Mouse (Mus musculus) stomach, embryonic 16.5 days (tissue): ENCODE measurements around the gene 9930104L06Rik. TPM values are rescaled to one million over a fixed set of nuclear protein-coding genes. Genes with fewer than 3 reads are reported as not detected.
"Not testable (repeated sequence)": the region's sequence is repeated elsewhere in the genome, so short reads cannot be mapped to it uniquely, and the experiment has no call there.

ENCODE experiments used
- ATAC-seq: fragments of 200-750 bp; cut with Nextera tagmentation; 2 replicates; pipeline ENCODE4 v1.8.0; 2017; ENCODE audit warnings: moderate number of reproducible peaks, moderate TSS enrichment; ENCODE audit not compliant: insufficient read depth, low FRiP score
- H3K27ac ChIP-seq: fragments of 300-500 bp; sonication (generic); 2 replicates; pipeline ENCODE4 v1.5.1; 2014; ENCODE audit warnings: low read length
- H3K27me3 ChIP-seq: fragments of 300-500 bp; sonication (generic); 2 replicates; pipeline ENCODE4 v1.6.1; 2014; ENCODE audit warnings: low read length, control low read depth, mixed read lengths; ENCODE audit not compliant: control insufficient read depth, insufficient read depth
- H3K36me3 ChIP-seq: fragments of 300-500 bp; sonication (generic); 2 replicates; pipeline ENCODE4 v1.6.1; 2014; ENCODE audit warnings: low read length; ENCODE audit not compliant: control insufficient read depth, insufficient read depth
- H3K4me1 ChIP-seq: fragments of 300-500 bp; sonication (generic); 2 replicates; pipeline ENCODE4 v1.6.1; 2014; ENCODE audit warnings: low read length, control low read depth, mixed read lengths; ENCODE audit not compliant: control insufficient read depth, insufficient read depth
- H3K4me2 ChIP-seq: fragments of 300-500 bp; sonication (generic); 2 replicates; pipeline ENCODE4 v1.6.1; 2014; ENCODE audit warnings: low read depth, low read length, mixed read lengths
- H3K4me3 ChIP-seq: fragments of 300-500 bp; sonication (generic); replicated peaks from 2 replicates; pipeline ENCODE4 v1.5.1; 2014; ENCODE audit warnings: mild to moderate bottlenecking, low read length
- H3K9ac ChIP-seq: fragments of 300-500 bp; sonication (generic); 2 replicates; pipeline ENCODE4 v1.6.1; 2014; ENCODE audit warnings: low read length
- H3K9me3 ChIP-seq: fragments of 300-500 bp; sonication (generic); replicated peaks from 2 replicates; pipeline ENCODE4 v1.6.1; 2016; ENCODE audit warnings: low read length, control low read depth; ENCODE audit not compliant: control insufficient read depth
- WGBS: fragments of 180-500 bp; shearing (Covaris S2); extraction: QIAGEN DNeasy Blood & Tissue Kit; methylation state at CpG from one replicate; pipeline ENCODE4 v1.1.7; 2014; 5-methylcytosine and 5-hydroxymethylcytosine counted together
- polyA plus RNA-seq: library from polyadenylated mRNA; unstranded; fragments of >200 nt; fragmentation: Nextera tagmentation; extraction: Ambion mirVana; gene quantifications from 2 replicates; pipeline ENCODE4 v1.2.1, GENCODE M21; 2015

Gene 9930104L06Rik
- polyA plus RNA-seq, 1 experiment from 2014 or later = 11.8 TPM

GRCm38 (mm10) chr4:124905971-124906822 lies 30.7 kb upstream of the 9930104L06Rik start:
- H3K27me3 ChIP-seq = no peaks in the 10 kb centered on the region; the same call in 1 of the 2 replicates
- WGBS = 7% methylated on average over 21 of the region's 21 CpGs
- no peak for ATAC-seq
- H3K9me3 ChIP-seq = no peaks in the 10 kb centered on the region
- no peaks in the 10 kb centered on the region for H3K36me3 ChIP-seq
- H3K4me1 ChIP-seq = 0 out of 2 replicates have a peak, but pooled peaks cover 3% of the 10 kb centered on the region
- H3K4me3 ChIP-seq = peak overlapping the region; percentile 28
- H3K9ac ChIP-seq = peak overlapping the region; percentile 26
- peak overlapping the region; percentile 47 for H3K4me2 ChIP-seq
- H3K27ac ChIP-seq = no peak overlapping the region

- H3K9me3 ChIP-seq = no peaks in the 10 kb centered on the region
- H3K27me3 ChIP-seq = no peaks in the 10 kb centered on the region
- H3K4me1 ChIP-seq = no peaks in the 10 kb centered on the region
- no peak overlapping the region for H3K4me2 ChIP-seq
- H3K27ac ChIP-seq = no peak overlapping the region
- peaks cover 13% of the 10 kb centered on the region; the same call in 1 of the 2 replicates for H3K36me3 ChIP-seq
- no peak for ATAC-seq
- no peak overlapping the region for H3K4me3 ChIP-seq
- H3K9ac ChIP-seq = no peak overlapping the region
- WGBS = 92% methylated on average over 5 of the region's 5 CpGs
These were observed 8.7 kb upstream of the 9930104L06Rik start for GRCm38 (mm10) chr4:124928102-124928501.

- H3K4me2 ChIP-seq, H3K27me3 ChIP-seq, H3K4me3 ChIP-seq, H3K36me3 ChIP-seq, H3K27ac ChIP-seq, ATAC-seq, H3K9me3 ChIP-seq, H3K9ac ChIP-seq: not testable (repeated sequence)
- WGBS = 89% methylated on average over 4 of the region's 4 CpGs
- H3K4me1 ChIP-seq = peaks cover 15% of the 10 kb centered on the region
These were observed 2.4 kb downstream of the 9930104L06Rik start, which contains the start of gene Cdca8 for GRCm38 (mm10) chr4:124939211-124939610. Cdca8 (minus strand) TSS chr4:124939311.

- no peak overlapping the region for H3K4me2 ChIP-seq
- H3K9ac ChIP-seq = no peak overlapping the region
- no peaks in the 10 kb centered on the region for H3K27me3 ChIP-seq
- ATAC-seq = no peak; the same call in 1 of the 2 replicates
- no peak overlapping the region for H3K27ac ChIP-seq
- no peaks in the 10 kb centered on the region for H3K9me3 ChIP-seq
- H3K4me3 ChIP-seq = no peak overlapping the region
- peaks cover 3% of the 10 kb centered on the region; the same call in 1 of the 2 replicates for H3K36me3 ChIP-seq
- 0 out of 2 replicates have a peak, but pooled peaks cover 1% of the 10 kb centered on the region for H3K4me1 ChIP-seq
- 3% methylated on average over 4 of the region's 4 CpGs for WGBS
These were observed 6.2 kb downstream of the 9930104L06Rik start for GRCm38 (mm10) chr4:124943022-124943421.

- Histone ChIP-seq H3K9ac (no peak overlapping the region), H3K4me2 (no peak overlapping the region), H3K4me3 (no peak overlapping the region), H3K9me3 (no peaks in the 10 kb centered on the region), H3K27ac (no peak overlapping the region), H3K27me3 (no peaks in the 10 kb centered on the region), H3K4me1 (no peaks in the 10 kb centered on the region), H3K36me3 (peaks cover 3% of the 10 kb centered on the region; the same call in 1 of the 2 replicates)
- ATAC-seq = no peak
- 85% methylated on average over 5 of the region's 5 CpGs for WGBS
These were observed 6.9 kb downstream of the 9930104L06Rik start for GRCm38 (mm10) chr4:124943781-124944180.

GRCm38 (mm10) chr4:124944961-124945360 lies 8.1 kb downstream of the 9930104L06Rik start:
- WGBS = 53% methylated on average over 2 of the region's 2 CpGs
- Histone ChIP-seq H3K9ac (no peak overlapping the region), H3K4me3 (no peak overlapping the region), H3K9me3 (no peaks in the 10 kb centered on the region), H3K4me1 (no peaks in the 10 kb centered on the region), H3K36me3 (peaks cover 3% of the 10 kb centered on the region; the same call in 1 of the 2 replicates), H3K4me2 (no peak overlapping the region), H3K27ac (no peak overlapping the region), H3K27me3 (no peaks in the 10 kb centered on the region)
- ATAC-seq = no peak

GRCm38 (mm10) chr4:124949488-124949887 lies 12.6 kb downstream of the 9930104L06Rik start:
- Histone ChIP-seq H3K9ac (no peak overlapping the region), H3K36me3 (no peaks in the 10 kb centered on the region), H3K4me1 (no peaks in the 10 kb centered on the region), H3K27me3 (no peaks in the 10 kb centered on the region), H3K4me3 (no peak overlapping the region), H3K4me2 (no peak overlapping the region), H3K27ac (no peak overlapping the region), H3K9me3 (no peaks in the 10 kb centered on the region)
- no peak for ATAC-seq
- WGBS = 84% methylated on average over 3 of the region's 3 CpGs

GRCm38 (mm10) chr4:124950181-124951035 lies 13.6 kb downstream of the 9930104L06Rik start:
- 47% methylated on average over 21 of the region's 21 CpGs for WGBS
- no peak overlapping the region for H3K9ac ChIP-seq
- H3K4me1 ChIP-seq = no peaks in the 10 kb centered on the region
- H3K27ac ChIP-seq = 0 out of 2 replicates have a peak overlapping the region, but pooled peaks have one; percentile 15
- ATAC-seq = no peak
- H3K36me3 ChIP-seq = no peaks in the 10 kb centered on the region
- H3K4me2 ChIP-seq = no peak overlapping the region
- H3K4me3 ChIP-seq = no peak overlapping the region
- no peaks in the 10 kb centered on the region for H3K27me3 ChIP-seq
- H3K9me3 ChIP-seq = no peaks in the 10 kb centered on the region
